Mouse (Mus musculus): ENCODE results near the gene Pramef20. TPM values are rescaled to one million over a fixed set of nuclear protein-coding genes. Genes with fewer than 3 reads are reported as not detected.
A peak's percentile ranks its signal among the peaks of the same experiment; 100 is the strongest.
"Not testable (repeated sequence)": the region's sequence is repeated elsewhere in the genome, so short reads cannot be mapped to it uniquely, and the experiment has no call there.

The Pramef20 gene
- not detected in 2 replicates for polyA plus RNA-seq (2015; fragmentation: Nextera tagmentation; extraction: Ambion mirVana)

DNA sequence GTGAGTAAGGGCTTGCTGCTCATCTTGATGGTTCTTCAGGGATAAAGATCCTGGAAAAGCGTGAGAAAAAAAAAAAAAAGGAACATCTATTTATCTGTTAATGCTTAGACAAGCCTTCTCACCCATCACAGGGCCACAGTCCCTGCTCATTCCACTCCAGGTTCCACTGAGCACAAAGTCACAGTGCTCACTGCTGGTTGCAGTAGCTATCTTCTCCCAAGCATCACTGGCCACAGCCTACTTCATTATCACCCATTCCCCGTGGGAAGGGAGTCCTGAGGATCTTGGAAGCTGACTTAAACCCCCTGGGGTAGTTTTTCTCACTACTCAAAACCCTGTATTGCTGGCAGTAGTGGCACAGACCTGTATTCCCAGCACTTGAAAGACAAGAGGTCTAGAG lies at the start of gene Pramef20:
TSS of gene Pramef20 (minus strand) at position 23 of the 400 bp plus-strand sequence.
- Histone ChIP-seq H3K4me2 (ENCODE audit: low read depth, low read length) (no peak within 1 kb of the TSS), H3K27me3 (ENCODE audit: control insufficient read depth, insufficient read depth, low read depth, low read length) (no peaks in the 10 kb centered on the region), H3K4me1 (replicated peaks; ENCODE audit: control insufficient read depth, insufficient read depth, low read length) (no peaks in the 10 kb centered on the region), H3K9ac (ENCODE audit: low read length) (no peak within 1 kb of the TSS), H3K4me3 (ENCODE audit: low read length) (no peak within 1 kb of the TSS), H3K27ac (ENCODE audit: low read length) (no peak within 1 kb of the TSS), H3K9me3 (ENCODE audit: control insufficient read depth, low read length) (0 out of 2 replicates have a peak, but pooled peaks cover 3% of the 10 kb centered on the region), H3K36me3 (ENCODE audit: control insufficient read depth, insufficient read depth, low read length) (no peaks in the 10 kb centered on the region)
- no peak for ATAC-seq (ENCODE audit: low read depth)
- 34% methylated on average over 2 of the region's 2 CpGs for WGBS

DNA sequence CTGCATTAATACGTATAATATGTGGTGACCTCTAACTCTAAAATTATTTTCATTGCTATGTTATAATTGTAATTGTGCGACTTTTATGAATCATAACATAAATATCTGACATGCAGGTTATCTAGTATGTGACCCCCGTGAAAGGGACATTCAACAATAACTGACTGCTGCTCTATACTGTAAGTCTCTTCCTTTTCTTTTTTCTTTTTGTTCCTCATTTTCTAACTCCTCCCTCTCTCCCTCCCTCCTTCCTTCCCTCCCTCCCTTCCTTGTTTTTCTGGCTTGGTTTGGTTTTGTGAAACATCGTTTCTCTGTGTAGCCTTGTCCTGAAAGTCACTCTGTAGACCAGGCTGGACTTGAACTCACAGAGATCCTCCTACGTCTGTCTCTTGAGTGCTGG lies 46.9 kb upstream of the Pramef20 start:
- 70% methylated on average over 5 of the region's 5 CpGs for WGBS
- no peak for ATAC-seq (ENCODE audit: low read depth)

DNA sequence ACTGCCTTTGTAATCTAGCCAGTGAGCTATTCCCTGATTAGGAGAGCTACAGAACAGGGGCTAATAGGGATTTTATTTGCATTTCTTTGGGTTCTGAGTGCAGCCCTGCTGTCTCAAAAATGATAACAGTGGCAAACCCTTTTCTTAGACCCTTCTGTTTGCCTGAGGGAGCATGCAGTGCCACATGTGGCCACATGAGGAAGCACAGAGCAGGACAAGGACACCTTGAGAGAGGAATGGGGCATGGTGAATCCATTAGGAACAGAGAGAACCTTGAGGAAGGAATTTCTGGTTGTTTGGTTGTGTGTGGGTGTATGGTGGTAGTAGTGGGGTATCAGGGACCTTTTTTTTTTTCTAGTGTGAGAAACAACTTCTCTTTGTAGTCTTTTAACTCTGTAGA lies 42.9 kb upstream of the Pramef20 start:
- Histone ChIP-seq H3K9ac (ENCODE audit: low read length) (no peak overlapping the region), H3K27ac (ENCODE audit: low read length) (no peak overlapping the region), H3K27me3 (ENCODE audit: control insufficient read depth, insufficient read depth, low read depth, low read length) (no peaks in the 10 kb centered on the region), H3K4me3 (ENCODE audit: low read length) (no peak overlapping the region), H3K4me1 (replicated peaks; ENCODE audit: control insufficient read depth, insufficient read depth, low read length) (no peaks in the 10 kb centered on the region), H3K9me3 (ENCODE audit: control insufficient read depth, low read length) (no peaks in the 10 kb centered on the region), H3K4me2 (ENCODE audit: low read depth, low read length) (no peak overlapping the region), H3K36me3 (ENCODE audit: control insufficient read depth, insufficient read depth, low read length) (no peaks in the 10 kb centered on the region)
- no peak for ATAC-seq (ENCODE audit: low read depth)

More for the DNA sequence above, 46.9 kb upstream of the Pramef20 start:
- H3K27ac ChIP-seq (ENCODE audit: low read length), result no peak overlapping the region
- H3K4me3 ChIP-seq (ENCODE audit: low read length), result no peak overlapping the region
- H3K27me3 ChIP-seq (ENCODE audit: control insufficient read depth, insufficient read depth, low read depth, low read length), result no peaks in the 10 kb centered on the region
- no peak overlapping the region for H3K4me2 ChIP-seq (ENCODE audit: low read depth, low read length)
- no peaks in the 10 kb centered on the region for H3K36me3 ChIP-seq (ENCODE audit: control insufficient read depth, insufficient read depth, low read length)
- H3K9me3 ChIP-seq (ENCODE audit: control insufficient read depth, low read length), result no peaks in the 10 kb centered on the region
- no peaks in the 10 kb centered on the region for H3K4me1 ChIP-seq (replicated peaks; ENCODE audit: control insufficient read depth, insufficient read depth, low read length)
- no peak overlapping the region for H3K9ac ChIP-seq (ENCODE audit: low read length)

GRCm38 (mm10) chr4:144408290-144408689 lies 30.6 kb upstream of the Pramef20 start, which contains the start of gene Pramef12:
Pramef12 (minus strand) TSS chr4:144408464.
- Histone ChIP-seq H3K27me3 (ENCODE audit: control insufficient read depth, insufficient read depth, low read depth, low read length) (no peaks in the 10 kb centered on the region), H3K4me1 (replicated peaks; ENCODE audit: control insufficient read depth, insufficient read depth, low read length) (no peaks in the 10 kb centered on the region), H3K4me3 (ENCODE audit: low read length) (no peak within 1 kb of the TSS), H3K36me3 (ENCODE audit: control insufficient read depth, insufficient read depth, low read length) (no peaks in the 10 kb centered on the region), H3K9me3 (ENCODE audit: control insufficient read depth, low read length) (no peaks in the 10 kb centered on the region; the same call in 1 of the 2 replicates), H3K4me2 (ENCODE audit: low read depth, low read length) (no peak within 1 kb of the TSS), H3K9ac (ENCODE audit: low read length) (no peak within 1 kb of the TSS), H3K27ac (ENCODE audit: low read length) (no peak within 1 kb of the TSS)
- 59% methylated on average over 9 of the region's 9 CpGs for WGBS
- ATAC-seq (ENCODE audit: low read depth), result no peak

DNA sequence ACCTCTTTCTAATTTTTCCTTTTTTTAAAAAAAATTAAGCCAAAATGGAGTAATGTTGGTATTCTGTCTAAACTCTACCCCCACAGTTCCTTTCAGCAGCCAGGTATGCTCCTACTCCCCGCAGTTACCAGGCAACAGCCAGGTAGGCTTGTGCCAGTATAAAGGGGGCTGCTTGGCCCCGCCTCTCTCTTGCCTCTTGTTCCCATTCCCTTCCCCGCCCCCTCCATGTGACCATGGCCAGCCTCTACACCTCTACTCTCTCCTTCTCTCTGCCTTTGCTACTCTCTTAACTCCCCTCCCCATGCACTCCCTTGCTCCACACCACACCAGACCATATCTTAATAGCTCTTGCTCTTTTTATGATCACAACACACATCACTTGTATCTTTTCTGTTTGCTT lies 28.5 kb upstream of the Pramef20 start:
- H3K9ac ChIP-seq (ENCODE audit: low read length), result no peak overlapping the region
- no peaks in the 10 kb centered on the region for H3K4me1 ChIP-seq (replicated peaks; ENCODE audit: control insufficient read depth, insufficient read depth, low read length)
- no peak overlapping the region for H3K4me2 ChIP-seq (ENCODE audit: low read depth, low read length)
- H3K4me3 ChIP-seq (ENCODE audit: low read length), result no peak overlapping the region
- no peak overlapping the region for H3K27ac ChIP-seq (ENCODE audit: low read length)
- ATAC-seq (ENCODE audit: low read depth), result no peak
- H3K36me3 ChIP-seq (ENCODE audit: control insufficient read depth, insufficient read depth, low read length), result no peaks in the 10 kb centered on the region
- H3K9me3 ChIP-seq (ENCODE audit: control insufficient read depth, low read length), result no peaks in the 10 kb centered on the region; the same call in 1 of the 2 replicates
- 54% methylated on average over 3 of the region's 3 CpGs for WGBS
- no peaks in the 10 kb centered on the region for H3K27me3 ChIP-seq (ENCODE audit: control insufficient read depth, insufficient read depth, low read depth, low read length)

GRCm38 (mm10) chr4:144404456-144405086 lies 26.8 kb upstream of the Pramef20 start:
- H3K27me3 ChIP-seq (ENCODE audit: control insufficient read depth, insufficient read depth, low read depth, low read length), result no peaks in the 10 kb centered on the region
- H3K4me2 ChIP-seq (ENCODE audit: low read depth, low read length), result peak overlapping the region; percentile 55
- H3K27ac ChIP-seq (ENCODE audit: low read length), result peak overlapping the region; percentile 43; the same call in 1 of the 2 replicates
- no peaks in the 10 kb centered on the region for H3K4me1 ChIP-seq (replicated peaks; ENCODE audit: control insufficient read depth, insufficient read depth, low read length)
- peak overlapping the region; percentile 39 for H3K4me3 ChIP-seq (ENCODE audit: low read length)
- H3K36me3 ChIP-seq (ENCODE audit: control insufficient read depth, insufficient read depth, low read length), result no peaks in the 10 kb centered on the region
- peak; percentile 90 for ATAC-seq (ENCODE audit: low read depth)
- 4% methylated on average over 17 of the region's 17 CpGs for WGBS
- H3K9me3 ChIP-seq (ENCODE audit: control insufficient read depth, low read length), result no peaks in the 10 kb centered on the region; the same call in 1 of the 2 replicates
- peak overlapping the region; percentile 51 for H3K9ac ChIP-seq (ENCODE audit: low read length)

- Histone ChIP-seq H3K36me3 (ENCODE audit: control insufficient read depth, insufficient read depth, low read length) (no peaks in the 10 kb centered on the region), H3K4me1 (replicated peaks; ENCODE audit: control insufficient read depth, insufficient read depth, low read length) (no peaks in the 10 kb centered on the region), H3K4me2 (ENCODE audit: low read depth, low read length) (no peak overlapping the region), H3K4me3 (ENCODE audit: low read length) (no peak overlapping the region), H3K9ac (ENCODE audit: low read length) (no peak overlapping the region), H3K27me3 (ENCODE audit: control insufficient read depth, insufficient read depth, low read depth, low read length) (no peaks in the 10 kb centered on the region), H3K27ac (ENCODE audit: low read length) (no peak overlapping the region), H3K9me3 (ENCODE audit: control insufficient read depth, low read length) (no peaks in the 10 kb centered on the region; the same call in 1 of the 2 replicates)
- 5% methylated on average over 4 of the region's 4 CpGs for WGBS
- ATAC-seq (ENCODE audit: low read depth), result no peak
Observed at GRCm38 (mm10) chr4:144402712-144403111, 25.0 kb upstream of the Pramef20 start.

DNA sequence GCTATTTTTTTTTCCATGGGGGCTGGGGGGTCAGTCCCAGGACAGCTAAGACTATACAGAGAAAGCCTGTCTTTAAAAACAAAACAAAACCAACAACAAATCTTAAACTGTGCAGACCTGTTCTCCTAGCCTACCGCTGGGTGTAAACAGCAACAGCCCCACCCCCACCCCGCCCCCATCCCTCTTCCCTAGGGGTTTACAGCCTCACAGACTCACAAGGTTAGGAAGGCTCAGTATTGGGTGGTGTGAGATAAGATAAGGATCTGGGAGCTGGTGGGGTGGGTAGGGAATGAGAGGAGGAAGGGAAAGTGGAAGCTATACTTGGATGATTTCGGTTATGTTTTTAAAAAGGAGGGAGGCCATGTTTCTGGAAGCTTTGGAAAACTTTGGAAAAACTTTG lies 18.6 kb upstream of the Pramef20 start:
- Histone ChIP-seq H3K27me3 (ENCODE audit: control insufficient read depth, insufficient read depth, low read depth, low read length) (no peaks in the 10 kb centered on the region), H3K4me1 (replicated peaks; ENCODE audit: control insufficient read depth, insufficient read depth, low read length) (no peaks in the 10 kb centered on the region), H3K4me2 (ENCODE audit: low read depth, low read length) (no peak overlapping the region), H3K9ac (ENCODE audit: low read length) (no peak overlapping the region), H3K9me3 (ENCODE audit: control insufficient read depth, low read length) (no peaks in the 10 kb centered on the region; the same call in 1 of the 2 replicates), H3K36me3 (ENCODE audit: control insufficient read depth, insufficient read depth, low read length) (no peaks in the 10 kb centered on the region), H3K27ac (ENCODE audit: low read length) (no peak overlapping the region), H3K4me3 (ENCODE audit: low read length) (no peak overlapping the region)
- no peak for ATAC-seq (ENCODE audit: low read depth)
- 31% methylated on average over 3 of the region's 3 CpGs for WGBS

- 80% methylated on average over 3 of the region's 3 CpGs for WGBS
- H3K27me3 ChIP-seq (ENCODE audit: control insufficient read depth, insufficient read depth, low read depth, low read length); H3K9me3 ChIP-seq (ENCODE audit: control insufficient read depth, low read length); H3K36me3 ChIP-seq (ENCODE audit: control insufficient read depth, insufficient read depth, low read length); H3K27ac ChIP-seq (ENCODE audit: low read length); ATAC-seq (ENCODE audit: low read depth); H3K4me1 ChIP-seq (replicated peaks; ENCODE audit: control insufficient read depth, insufficient read depth, low read length); H3K9ac ChIP-seq (ENCODE audit: low read length); H3K4me3 ChIP-seq (ENCODE audit: low read length); H3K4me2 ChIP-seq (ENCODE audit: low read depth, low read length): not testable (repeated sequence)
Observed at GRCm38 (mm10) chr4:144357642-144358041, 20.1 kb downstream of the Pramef20 start, which contains the start of gene Gm13119. Gm13119 (plus strand) TSS chr4:144357942.

All from lung, embryonic 16.5 days (tissue).